Mouse (Mus musculus) layer of hippocampus, adult 2 months (tissue): ENCODE measurements around the gene Itga6. TPM values are rescaled to one million over a fixed set of nuclear protein-coding genes. Genes with fewer than 3 reads are reported as not detected.

ENCODE experiments used
- DNase-seq, 2 experiments: peaks; one replicate each; pipeline ENCODE4 v3.0.0; 2022; ENCODE audit warnings: low spot score in 2 of 2
- H3K27ac ChIP-seq: fragments of 200-600 bp; 2 replicates; pipeline ENCODE4 v1.8.1; 2022
- H3K4me3 ChIP-seq: fragments of 200-600 bp; 2 replicates; pipeline ENCODE4 v1.8.1; 2022; ENCODE audit warnings: mild to moderate bottlenecking
- CTCF ChIP-seq: fragments of 200-600 bp; conservative IDR thresholded peaks from 2 replicates; pipeline ENCODE4 v1.8.1; 2022; ENCODE audit warnings: antibody characterized with exemption, mild to moderate bottlenecking, moderate library complexity
- total RNA-seq, 2 experiments: library from RNA; stranded (reverse); gene quantifications; 2 replicates each; pipeline ENCODE4 v1.2.3; 2021

Itga6 gene
- total RNA-seq, 2 experiments from 2014 or later = 21.1 to 25.8 TPM

GRCm38 (mm10) chr2:71758591-71759531, 13.4 kb downstream of the Itga6 start:
- no peak for TF ChIP-seq CTCF
- no peak for DNase-seq
- no peak overlapping the region for H3K4me3 ChIP-seq
- no peak overlapping the region for H3K27ac ChIP-seq

- no peak for DNase-seq
- H3K4me3 ChIP-seq = no peak overlapping the region
- no peak for TF ChIP-seq CTCF
- H3K27ac ChIP-seq = no peak overlapping the region
Observed at GRCm38 (mm10) chr2:71760091-71760490, 14.7 kb downstream of the Itga6 start.

- no peak overlapping the region for H3K27ac ChIP-seq
- no peak overlapping the region for H3K4me3 ChIP-seq
- TF ChIP-seq CTCF = no peak
- DNase-seq = no peak
Observed at GRCm38 (mm10) chr2:71761081-71761480, 15.7 kb downstream of the Itga6 start.

GRCm38 (mm10) chr2:71764525-71764924, 19.1 kb downstream of the Itga6 start:
- TF ChIP-seq CTCF = no peak
- H3K27ac ChIP-seq = no peak overlapping the region
- H3K4me3 ChIP-seq = no peak overlapping the region
- DNase-seq = no peak

GRCm38 (mm10) chr2:71764961-71765735, 19.7 kb downstream of the Itga6 start:
- Histone ChIP-seq H3K4me3 (no peak overlapping the region), H3K27ac (peak overlapping the region; percentile 46; the same call in 1 of the 2 replicates)
- no peak for DNase-seq
- TF ChIP-seq CTCF = no peak

GRCm38 (mm10) chr2:71766007-71766406, 20.6 kb downstream of the Itga6 start:
- DNase-seq = no peak
- no peak for TF ChIP-seq CTCF
- no peak overlapping the region for H3K4me3 ChIP-seq
- peak overlapping the region; percentile 46; the same call in 1 of the 2 replicates for H3K27ac ChIP-seq

GRCm38 (mm10) chr2:71767019-71767610, 21.7 kb downstream of the Itga6 start:
- Histone ChIP-seq H3K4me3 (no peak overlapping the region), H3K27ac (no peak overlapping the region)
- TF ChIP-seq CTCF = no peak
- DNase-seq = no peak

GRCm38 (mm10) chr2:71771762-71772161, 26.3 kb downstream of the Itga6 start:
- no peak overlapping the region for H3K4me3 ChIP-seq
- TF ChIP-seq CTCF = no peak
- DNase-seq = no peak
- H3K27ac ChIP-seq = no peak overlapping the region

- TF ChIP-seq CTCF = no peak
- no peak overlapping the region for H3K4me3 ChIP-seq
- no peak for DNase-seq
- H3K27ac ChIP-seq = no peak overlapping the region
Observed at GRCm38 (mm10) chr2:71773714-71774113, 28.3 kb downstream of the Itga6 start.

GRCm38 (mm10) chr2:71774246-71774951, 29.0 kb downstream of the Itga6 start:
- H3K4me3 ChIP-seq = peak overlapping the region; percentile 8; the same call in 1 of the 2 replicates
- peak overlapping the region; percentile 71 for H3K27ac ChIP-seq
- no peak for DNase-seq
- TF ChIP-seq CTCF = no peak

GRCm38 (mm10) chr2:71775201-71775611, 29.8 kb downstream of the Itga6 start:
- no peak for TF ChIP-seq CTCF
- peak; percentile 47 to 66 for DNase-seq
- H3K4me3 ChIP-seq = peak overlapping the region; percentile 8; the same call in 1 of the 2 replicates
- H3K27ac ChIP-seq = peak overlapping the region; percentile 71

GRCm38 (mm10) chr2:71779266-71779888, 34.0 kb downstream of the Itga6 start:
- no peak for DNase-seq
- Histone ChIP-seq H3K4me3 (no peak overlapping the region), H3K27ac (no peak overlapping the region)
- no peak for TF ChIP-seq CTCF
